Mouse (Mus musculus) heart, postnatal 10 days (tissue): Measurements from ENCODE around the gene Prr14l. TPM values are rescaled to one million over a fixed set of nuclear protein-coding genes. Genes with fewer than 3 reads are reported as not detected.
"Not testable (repeated sequence)": the region's sequence is repeated elsewhere in the genome, so short reads cannot be mapped to it uniquely, and the experiment has no call there.

Experiments used
- DNase-seq, 2 experiments: peaks; one replicate each; pipeline ENCODE4 v3.0.0; 2021
- intact Hi-C: fragments of 180-260 bp; cut with DNase I; formaldehyde crosslinking; loops from one replicate; pipeline ENCODE4 v1.15.1; 2025
- total RNA-seq, 2 experiments: library from RNA; stranded (reverse); gene quantifications; 2 replicates each; pipeline ENCODE4 v1.2.3; 2021

The Prr14l gene
- total RNA-seq, 2 experiments from 2014 or later, result 13.7 to 14.1 TPM

DNA sequence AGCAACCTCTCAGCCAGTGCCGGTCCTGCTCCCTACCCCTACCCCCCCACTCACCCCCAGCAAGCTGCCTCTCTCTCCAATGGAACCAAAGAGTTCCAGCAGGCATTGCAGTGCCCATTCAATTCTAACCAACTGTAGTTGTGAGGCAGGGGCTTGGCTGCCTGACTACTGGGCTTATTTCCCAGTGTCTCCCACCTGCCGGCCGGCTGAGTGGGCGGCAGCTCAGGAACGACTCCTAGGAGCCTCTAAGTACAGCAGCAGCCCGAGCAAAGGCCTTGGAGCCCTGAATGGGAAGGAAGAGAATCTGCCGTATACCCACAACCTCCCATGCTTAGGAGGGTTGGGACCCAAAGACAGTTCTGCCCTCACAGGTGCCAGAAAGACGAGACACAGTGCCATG, 113.2 kb downstream of the Prr14l start:
- intact Hi-C loops, DNase-seq: not testable (repeated sequence)

DNA sequence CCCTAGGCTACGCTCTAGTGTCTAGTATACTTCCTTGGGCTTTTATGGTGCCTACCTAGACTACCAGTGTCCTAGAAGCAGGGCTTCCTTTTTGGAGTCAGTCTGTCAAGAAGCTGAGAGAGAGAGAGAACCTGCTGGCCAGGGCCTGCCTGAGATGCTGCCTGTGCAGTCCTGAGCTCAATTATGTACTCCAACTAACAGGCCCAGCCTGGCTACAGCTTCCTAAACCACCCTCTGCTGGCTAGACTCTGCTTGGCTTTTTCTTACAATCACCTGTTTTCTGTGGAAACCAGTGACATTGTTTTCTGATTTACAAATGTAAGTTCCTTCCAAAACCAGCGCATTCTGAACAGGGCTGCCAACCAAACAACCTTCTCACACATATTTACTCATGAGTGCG, 113.9 kb downstream of the Prr14l start:
- intact Hi-C loops, result no loop called here
- DNase-seq, result no peak

Other genes with a start within 250 kb of the Prr14l start
- gene Yes1, start 243.1 kb downstream of the Prr14l start, total RNA-seq, result 10 to 100 TPM; 31.4 to 38.2 TPM
- gene Pisd, start 68.6 kb downstream of the Prr14l start, total RNA-seq, result 10 to 100 TPM; 32.1 to 36.6 TPM
- under 1 TPM in 1 of 2 experiments, not detected in 1; 0.37 TPM for gene Gm20671, start 27.1 kb downstream of the Prr14l start, total RNA-seq
- 10 to 100 TPM; 21.5 to 22.0 TPM for gene Depdc5, start 9.4 kb upstream of the Prr14l start, total RNA-seq
- gene Ywhah, start 164.6 kb upstream of the Prr14l start, total RNA-seq, result 100 to 1,000 TPM; 151 to 160 TPM
- gene Slc5a1, start 250.0 kb upstream of the Prr14l start, total RNA-seq, result under 1 TPM in 1 of 2 experiments, not detected in 1; 0.05 TPM